Mouse (Mus musculus): Measurements from ENCODE around the gene Scaf1.

Gene Scaf1

GRCm38 (mm10) chr7:45013366-45014095 lies 2.6 kb downstream of the Scaf1 start:
- in situ Hi-C loops (cut with MboI) = no loop called here

GRCm38 (mm10) chr7:45012824-45013223 lies 3.3 kb downstream of the Scaf1 start:
- in situ Hi-C loops (cut with MboI) = no loop called here

- in situ Hi-C loops (cut with MboI) = no loop called here
These were observed 4.2 kb downstream of the Scaf1 start for GRCm38 (mm10) chr7:45012011-45012410.

- in situ Hi-C loops (cut with MboI) = no loop called here
These were observed 7.8 kb downstream of the Scaf1 start for GRCm38 (mm10) chr7:45008411-45008810.

- in situ Hi-C loops (cut with MboI) = no loop called here
These were observed 8.3 kb downstream of the Scaf1 start for GRCm38 (mm10) chr7:45007846-45008245.

- in situ Hi-C loops (cut with MboI) = no loop called here
These were observed 9.0 kb downstream of the Scaf1 start for GRCm38 (mm10) chr7:45007141-45007540.

GRCm38 (mm10) chr7:45006503-45006902 lies 9.7 kb downstream of the Scaf1 start:
- in situ Hi-C loops (cut with MboI) = no loop called here

GRCm38 (mm10) chr7:45005321-45005992 lies 10.7 kb downstream of the Scaf1 start:
- in situ Hi-C loops (cut with MboI) = no loop called here

- in situ Hi-C loops (cut with MboI) = no loop called here
These were observed 11.6 kb downstream of the Scaf1 start for GRCm38 (mm10) chr7:45004546-45004945.

- in situ Hi-C loops (cut with MboI) = no loop called here
These were observed 13.7 kb downstream of the Scaf1 start for GRCm38 (mm10) chr7:45002440-45002839.

GRCm38 (mm10) chr7:45000539-45001114 lies 15.5 kb downstream of the Scaf1 start:
- in situ Hi-C loops (cut with MboI) = no loop called here

- in situ Hi-C loops (cut with MboI) = no loop called here
These were observed 16.4 kb downstream of the Scaf1 start for GRCm38 (mm10) chr7:44999753-45000152.

GRCm38 (mm10) chr7:44998501-44998955 lies 17.6 kb downstream of the Scaf1 start, which contains the start of gene Bcl2l12:
TSS of gene Bcl2l12 (minus strand) at chr7:44998712.
- in situ Hi-C loops (cut with MboI) = no loop called here

- in situ Hi-C loops (cut with MboI) = no loop called here
These were observed 18.2 kb downstream of the Scaf1 start for GRCm38 (mm10) chr7:44997940-44998428.

- in situ Hi-C loops (cut with MboI) = no loop called here
These were observed 18.8 kb downstream of the Scaf1 start, which contains the start of gene Irf3 for GRCm38 (mm10) chr7:44997231-44997939. TSS of gene Irf3 (plus strand) at chr7:44997648.

- in situ Hi-C loops (cut with MboI) = no loop called here
These were observed 19.5 kb downstream of the Scaf1 start for GRCm38 (mm10) chr7:44996672-44997071.

GRCm38 (mm10) chr7:44986879-44987718 lies 29.1 kb downstream of the Scaf1 start:
- in situ Hi-C loops (cut with MboI) = no loop called here

- in situ Hi-C loops (cut with MboI) = no loop called here
These were observed 29.8 kb downstream of the Scaf1 start, which contains the start of gene Prmt1 for GRCm38 (mm10) chr7:44986192-44986878. TSS of gene Prmt1 (minus strand) at chr7:44986568.

GRCm38 (mm10) chr7:44985595-44986191 lies 30.5 kb downstream of the Scaf1 start:
- in situ Hi-C loops (cut with MboI) = no loop called here

GRCm38 (mm10) chr7:44984833-44985164 lies 31.4 kb downstream of the Scaf1 start:
- in situ Hi-C loops (cut with MboI) = no loop called here

All from mature B cell (primary cell).